Mouse (Mus musculus) gastrocnemius, postnatal 14 days (tissue): ENCODE measurements around the gene Senp1. TPM values are rescaled to one million over a fixed set of nuclear protein-coding genes. Genes with fewer than 3 reads are reported as not detected.

Experiments
- DNase-seq: peaks from one replicate; pipeline ENCODE4 v3.0.0; 2021; ENCODE audit warnings: mixed read lengths
- intact Hi-C: fragments of 180-260 bp; cut with DNase I; formaldehyde crosslinking; loops from one replicate; pipeline ENCODE4 v1.15.1; 2025; ENCODE audit warnings: low total_unique reads
- total RNA-seq, 2 experiments: library from RNA; stranded (reverse); gene quantifications; 2 replicates each; pipeline ENCODE4 v1.2.3; 2021

Gene Senp1
- total RNA-seq, 2 experiments from 2014 or later = 6.8 to 7.0 TPM

DNA sequence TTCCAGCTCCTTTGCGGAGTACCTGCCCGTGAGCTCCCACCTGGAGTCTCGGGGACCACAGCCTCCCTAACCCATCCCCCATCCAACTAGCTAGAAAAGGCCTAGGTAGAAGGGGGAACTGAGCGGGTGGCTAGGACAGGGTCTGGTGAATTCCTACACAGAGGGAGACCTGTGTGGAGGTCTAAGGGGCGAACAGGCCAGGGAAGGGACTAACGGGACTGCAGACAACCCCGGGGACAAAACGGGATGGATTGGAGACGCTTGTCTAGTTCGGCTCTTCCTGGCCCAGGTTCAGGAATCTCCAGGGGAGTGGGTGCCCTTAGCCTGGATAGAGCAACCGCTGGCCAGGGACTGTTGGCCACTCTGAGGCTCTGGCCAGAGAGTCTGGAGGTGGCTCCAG is 88.4 kb downstream of the Senp1 start:
- no peak for DNase-seq
- intact Hi-C loops = no loop called here

DNA sequence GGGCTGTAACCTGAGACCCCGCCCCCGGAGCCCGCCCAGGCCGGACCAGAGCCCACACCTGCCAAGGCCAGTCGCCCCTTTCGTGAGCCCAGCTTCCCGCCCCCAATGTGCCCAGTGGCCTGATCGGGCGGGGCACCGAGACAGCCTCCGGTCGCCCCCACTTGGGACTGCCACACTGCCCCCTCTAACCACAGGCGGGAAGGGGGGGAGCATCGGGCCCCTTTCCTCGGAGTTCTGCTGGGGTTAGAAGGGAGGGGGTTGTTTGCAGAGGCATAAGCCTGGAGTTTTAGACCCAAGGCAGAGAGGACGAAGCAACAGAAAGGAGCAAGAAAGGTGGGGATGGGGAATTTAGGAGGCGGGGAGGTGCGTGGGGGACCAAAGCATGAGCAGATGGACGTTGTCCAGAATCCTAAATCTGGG is 88.8 kb downstream of the Senp1 start:
- intact Hi-C loops = no loop called here
- no peak for DNase-seq

DNA sequence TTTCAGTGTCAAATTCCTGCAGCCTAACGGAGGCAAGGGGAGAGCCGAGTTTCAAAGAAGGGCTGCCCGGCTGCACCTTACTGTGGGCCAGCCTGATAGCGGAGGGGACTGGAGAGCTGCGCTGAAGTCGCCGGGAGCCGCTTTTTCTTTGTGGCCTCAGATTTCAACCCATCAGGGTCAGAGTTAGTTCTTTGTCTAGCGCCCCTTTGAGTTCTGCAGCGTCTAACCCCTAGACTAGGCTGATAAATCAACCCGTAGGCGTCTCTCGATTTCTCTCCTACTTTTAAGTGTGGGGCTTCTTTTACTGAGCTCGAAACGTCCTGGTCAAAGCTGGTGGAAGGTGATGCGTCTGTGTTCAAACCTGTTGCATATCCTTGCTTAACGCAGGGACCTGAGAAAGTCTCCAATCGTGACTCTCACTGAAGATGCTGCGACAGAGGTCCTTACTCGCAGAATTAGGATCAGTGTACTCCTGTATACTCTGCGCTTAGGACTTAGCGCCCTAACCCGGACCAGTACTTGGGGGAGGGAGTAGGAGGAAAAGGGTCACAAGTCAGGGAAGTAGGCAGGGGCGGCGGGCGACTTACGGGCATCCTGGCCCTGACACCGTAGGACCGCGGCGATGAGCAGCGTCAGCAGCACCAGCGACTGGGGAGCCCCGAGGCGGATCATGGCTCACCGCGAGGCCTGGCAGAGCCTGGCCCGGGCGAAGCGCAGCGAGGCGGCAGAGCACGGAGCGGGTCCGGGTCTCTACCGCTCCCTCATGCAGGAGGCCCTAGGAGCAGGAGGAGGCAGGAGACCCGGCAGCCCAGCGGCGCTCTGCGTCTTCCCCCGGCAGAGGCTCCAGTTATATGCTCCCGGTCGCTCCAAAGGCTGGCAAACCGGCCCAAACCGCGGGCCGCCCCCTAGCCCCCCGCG is 89.5 kb downstream of the Senp1 start, which contains the start of gene Col2a1:
TSS of gene Col2a1 (minus strand) at position 874 of the 918 bp plus-strand sequence.
- no peak for DNase-seq
- intact Hi-C loops = no loop called here

DNA sequence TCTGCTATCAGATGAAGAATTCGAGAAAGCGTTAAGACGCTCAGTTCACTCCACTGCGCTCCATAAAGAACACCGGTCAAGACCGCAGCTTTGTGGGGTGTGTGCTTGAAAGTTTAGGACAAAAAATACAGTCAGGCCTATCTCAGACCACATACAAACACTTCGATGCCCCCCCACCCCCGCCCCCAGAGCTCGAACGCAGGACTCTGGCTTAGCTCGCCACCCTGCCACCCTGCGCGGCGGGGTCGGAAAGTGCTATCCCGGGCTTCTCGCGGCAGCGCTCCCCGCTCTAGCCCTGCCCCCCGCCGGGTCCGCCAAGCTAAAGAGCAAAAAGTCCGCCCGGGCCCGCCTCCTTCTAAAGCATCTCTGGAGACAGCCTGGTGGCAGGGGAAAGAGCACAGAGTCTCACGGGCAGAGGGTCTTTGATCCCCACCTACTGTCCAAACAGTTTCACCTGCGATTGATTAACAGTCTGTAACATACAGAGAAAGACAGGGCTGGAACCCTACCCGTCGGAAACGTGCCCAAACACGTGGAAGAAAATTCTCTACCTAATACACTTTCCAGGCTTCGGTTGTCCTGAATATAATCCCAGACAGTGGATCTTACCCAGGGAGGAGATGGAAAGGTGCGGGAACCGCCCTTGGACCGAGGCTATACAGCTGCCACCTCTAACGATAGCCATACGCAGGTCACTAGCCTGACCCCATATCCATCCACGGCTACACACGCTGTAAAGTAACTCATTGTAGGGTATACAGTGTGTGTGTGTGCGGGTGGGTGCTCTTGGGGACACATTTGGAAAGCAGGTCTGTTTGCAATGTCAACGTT is 90.3 kb downstream of the Senp1 start:
- DNase-seq = peak; percentile 53
- intact Hi-C loops = no loop called here

DNA sequence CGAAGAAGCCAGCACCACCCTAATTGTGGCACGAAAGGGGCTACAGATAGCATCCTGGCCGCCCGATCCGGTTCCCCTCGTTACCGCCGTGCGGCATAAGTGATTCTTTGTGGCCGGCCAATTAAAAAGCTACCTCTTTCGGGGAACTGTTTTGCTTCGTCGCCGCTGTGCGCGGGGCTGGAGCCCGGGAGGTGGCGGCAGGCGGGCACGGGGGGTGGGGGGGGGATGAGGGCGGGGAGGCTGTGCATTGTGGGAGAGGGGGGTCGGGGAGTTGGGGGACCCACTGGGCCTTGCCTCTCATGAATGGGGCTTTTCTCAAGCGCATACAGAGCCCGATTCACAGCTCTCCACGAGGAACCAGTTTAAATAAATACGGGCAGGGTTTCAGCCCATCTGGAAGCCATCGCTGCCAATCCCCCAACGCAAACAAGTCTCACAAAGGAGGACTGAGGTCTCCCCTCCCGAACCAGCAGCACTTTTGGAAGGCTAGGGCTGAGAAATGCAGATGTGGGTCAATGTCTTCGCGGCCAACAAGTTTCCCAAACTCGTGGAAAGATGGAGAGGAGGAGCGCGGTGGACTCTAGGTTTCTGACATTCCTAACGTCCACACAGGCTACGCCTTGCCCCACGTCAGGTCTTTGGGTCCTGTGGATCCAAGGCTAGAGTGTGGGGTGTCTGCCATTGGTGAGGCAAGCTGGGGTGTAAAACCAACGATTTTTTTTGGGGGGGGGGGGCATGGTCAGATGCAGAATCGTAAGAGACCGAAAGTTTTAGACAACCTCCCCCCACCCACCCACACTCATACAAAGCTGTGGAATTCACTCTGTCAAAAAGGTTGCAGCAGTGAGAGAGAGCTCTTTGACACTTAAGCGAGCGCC is 91.2 kb downstream of the Senp1 start:
- intact Hi-C loops = no loop called here
- no peak for DNase-seq

DNA sequence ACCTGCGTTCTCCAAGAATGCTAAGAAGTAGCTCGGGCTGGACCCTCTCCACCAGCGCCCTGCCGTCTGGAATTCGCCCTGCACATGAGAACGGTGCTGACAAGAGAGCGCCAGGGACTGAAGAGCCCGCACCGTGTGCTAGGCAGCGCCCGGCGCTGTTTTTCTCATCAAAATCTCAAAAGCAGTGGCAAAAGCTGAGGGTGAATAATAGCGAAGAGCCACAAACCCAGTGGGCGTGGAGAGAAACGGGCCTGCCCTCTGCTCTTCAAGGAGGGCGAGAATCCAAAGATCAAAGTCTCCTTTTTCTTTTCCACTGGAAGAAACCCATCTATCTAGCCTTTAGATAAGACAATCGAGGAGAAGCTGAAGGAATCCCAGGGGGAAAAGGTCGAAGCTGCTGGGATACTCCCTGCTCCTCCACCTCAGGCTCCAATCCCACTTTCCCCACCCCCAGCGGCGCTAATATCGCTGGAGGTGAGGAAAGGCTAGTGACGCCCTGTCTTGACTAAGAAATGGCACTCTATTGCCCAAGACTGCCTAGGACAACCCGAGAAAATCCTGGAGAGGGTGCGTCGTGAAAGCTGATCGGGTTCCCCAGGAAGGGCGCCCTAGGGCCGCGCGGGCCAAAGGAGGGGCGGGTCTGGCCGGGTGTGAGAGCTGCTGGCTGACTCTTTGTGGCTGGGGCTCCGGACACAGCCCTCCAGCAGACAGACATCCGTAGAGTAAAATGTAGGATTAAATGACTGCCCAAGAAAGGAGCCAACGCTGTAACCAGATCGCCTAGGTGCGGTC is 92.0 kb downstream of the Senp1 start:
- peak; percentile 47 for DNase-seq
- intact Hi-C loops = no loop called here

DNA sequence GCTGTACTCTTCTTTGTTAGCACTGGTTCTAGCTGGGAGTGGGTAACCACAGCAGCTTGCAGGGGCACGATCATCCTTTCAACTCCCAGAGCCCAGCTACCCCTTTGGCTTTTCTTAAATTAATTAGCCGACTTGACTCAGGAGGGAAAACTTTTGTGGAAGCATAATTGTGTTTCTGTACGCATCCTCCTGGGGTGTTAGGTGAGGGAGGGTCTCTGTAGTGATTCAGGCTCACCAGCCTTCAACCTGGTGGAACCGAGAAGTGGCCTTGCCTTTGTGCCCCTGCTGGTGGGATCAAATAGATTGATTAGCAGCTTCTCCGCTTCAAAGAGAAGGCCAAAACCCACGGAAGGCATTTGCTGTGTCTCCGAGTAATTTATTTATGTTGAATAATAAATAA is 93.6 kb downstream of the Senp1 start:
- intact Hi-C loops = no loop called here
- no peak for DNase-seq

DNA sequence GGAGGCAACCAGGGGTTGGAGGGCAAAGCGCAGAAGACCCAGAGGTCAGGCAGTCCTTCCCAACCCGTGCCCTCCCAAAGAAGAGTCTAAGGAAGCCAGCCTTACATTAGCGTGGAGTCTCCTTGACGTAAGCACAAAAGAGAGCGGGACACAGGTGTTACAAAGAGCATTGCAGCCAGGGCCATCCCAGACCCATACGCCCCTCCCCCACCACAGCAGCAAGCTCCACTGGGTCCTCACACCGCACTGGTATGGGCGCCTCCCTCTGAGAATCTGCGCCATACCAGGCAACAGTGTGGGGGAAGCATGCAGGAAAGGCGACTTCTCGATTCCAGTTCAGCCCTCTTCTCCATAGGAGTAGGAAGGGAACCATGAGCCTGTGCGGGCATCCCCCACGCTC is 94.0 kb downstream of the Senp1 start:
- intact Hi-C loops = no loop called here
- no peak for DNase-seq

DNA sequence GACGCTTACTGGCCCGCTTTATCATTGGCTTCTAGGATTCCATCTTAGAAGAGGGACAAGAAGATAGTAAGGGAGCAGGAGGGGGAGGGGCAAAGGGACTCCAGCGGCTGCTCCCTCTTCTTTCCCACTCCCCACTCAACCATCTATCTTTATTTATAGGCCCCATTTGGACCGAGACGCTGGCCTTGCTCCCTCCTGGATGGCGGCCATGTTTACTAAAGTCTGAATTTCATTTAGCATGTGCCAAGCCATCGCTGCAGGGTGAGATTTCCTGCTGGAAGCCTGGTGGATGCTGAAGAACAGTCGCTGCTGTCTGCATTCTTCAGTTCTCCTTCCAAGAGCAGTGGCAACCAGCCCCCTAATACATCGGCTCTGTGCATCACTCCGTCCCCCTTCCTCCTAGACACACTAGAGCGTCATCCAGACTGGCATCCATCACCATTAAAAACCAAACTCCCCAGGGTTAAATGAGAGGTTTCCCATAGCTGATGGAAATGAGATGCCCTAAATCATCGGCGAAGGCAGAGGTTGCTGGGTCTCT is 96.8 kb downstream of the Senp1 start:
- no peak for DNase-seq
- intact Hi-C loops = no loop called here

DNA sequence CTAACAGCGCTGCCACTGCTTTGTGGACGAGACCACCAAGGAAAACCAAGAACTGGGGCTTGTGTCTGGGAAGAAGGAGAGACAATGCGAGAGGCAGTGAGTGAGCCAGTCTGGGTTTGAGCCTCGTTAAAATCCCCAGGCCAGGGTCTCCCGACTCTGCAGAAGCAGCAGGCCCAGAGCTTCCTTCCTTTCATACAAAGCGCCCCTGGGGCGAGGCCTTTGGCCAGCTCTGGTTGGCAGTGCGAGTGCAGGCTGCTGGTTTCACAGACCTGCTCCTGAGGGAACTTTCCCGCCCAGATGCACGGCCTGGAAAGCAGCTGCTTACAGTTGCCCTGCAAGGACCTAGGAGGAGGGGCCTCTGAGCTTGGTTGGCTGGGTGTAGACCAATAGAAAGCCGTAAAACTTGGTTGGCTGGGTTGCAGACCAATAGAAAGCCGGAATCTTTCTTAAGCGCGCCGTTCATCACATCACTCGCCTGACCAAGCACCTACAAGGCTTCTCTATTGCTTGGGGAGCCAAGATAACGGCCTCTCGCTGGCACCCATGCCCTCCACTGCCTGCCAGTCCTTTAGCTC is 100.7 kb downstream of the Senp1 start:
- DNase-seq = peak; percentile 82
- intact Hi-C loops = no loop called here

DNA sequence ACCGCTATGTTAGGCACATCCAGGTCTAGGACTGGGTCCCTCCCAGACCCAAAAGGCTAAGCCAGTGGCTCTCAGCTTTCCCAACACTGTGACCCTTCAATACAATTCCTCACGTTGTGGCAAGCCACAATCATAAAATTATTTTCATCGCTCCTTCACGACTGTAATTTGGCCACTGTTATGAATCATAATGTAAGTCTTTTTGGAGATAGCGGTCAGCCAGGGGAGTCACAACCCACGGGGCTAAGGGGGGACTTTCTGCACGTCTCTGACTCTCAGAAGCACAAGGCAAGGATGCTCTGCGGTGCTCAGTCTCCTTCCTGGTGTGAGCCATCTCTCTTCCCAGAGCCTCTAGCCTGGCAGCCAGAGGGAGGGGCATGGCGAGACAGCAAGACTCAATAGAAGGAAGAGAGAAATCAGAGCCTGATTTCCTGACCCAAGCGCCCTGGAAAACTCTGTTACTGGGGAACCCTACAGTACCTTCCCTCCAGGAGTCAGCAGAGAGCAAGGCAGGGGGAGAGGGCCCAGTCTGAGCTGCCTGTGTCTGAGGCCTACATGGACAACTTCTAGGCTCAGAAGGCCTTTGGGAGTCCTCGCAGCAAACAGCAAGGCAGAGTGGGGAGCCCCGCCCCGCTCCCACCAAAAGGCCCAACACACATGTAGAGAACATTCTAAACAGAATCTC is 101.4 kb downstream of the Senp1 start:
- no peak for DNase-seq
- intact Hi-C loops = no loop called here

DNA sequence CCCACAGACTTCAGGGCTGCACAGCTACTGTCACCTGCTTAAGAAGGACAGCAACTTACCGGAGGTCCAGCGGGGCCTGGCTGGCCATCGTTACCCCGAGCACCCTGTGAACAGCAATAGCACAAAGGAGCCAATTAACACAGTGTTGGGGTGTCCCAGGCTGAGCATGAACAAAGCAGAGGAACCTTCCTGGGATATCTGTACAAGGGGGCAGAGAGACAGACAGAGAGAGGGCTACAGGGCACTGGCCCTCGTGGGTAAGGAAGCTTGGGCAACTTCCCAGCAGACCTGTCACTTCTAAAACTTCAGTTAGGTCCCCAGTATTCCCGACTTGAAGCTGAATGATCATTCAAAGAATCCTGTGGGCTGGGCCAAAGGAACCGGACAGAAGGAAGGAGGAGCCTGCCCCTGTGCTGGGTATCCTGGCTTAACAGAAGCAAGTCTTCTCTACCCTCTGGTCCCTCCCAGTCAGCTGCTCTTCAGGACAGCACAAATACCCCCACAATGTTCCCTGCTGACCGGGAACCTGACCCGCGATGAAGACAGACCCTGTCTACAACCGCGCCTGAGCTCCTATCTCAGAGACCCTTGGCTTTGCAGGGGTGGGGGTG is 102.2 kb downstream of the Senp1 start:
- DNase-seq = no peak
- intact Hi-C loops = no loop called here

DNA sequence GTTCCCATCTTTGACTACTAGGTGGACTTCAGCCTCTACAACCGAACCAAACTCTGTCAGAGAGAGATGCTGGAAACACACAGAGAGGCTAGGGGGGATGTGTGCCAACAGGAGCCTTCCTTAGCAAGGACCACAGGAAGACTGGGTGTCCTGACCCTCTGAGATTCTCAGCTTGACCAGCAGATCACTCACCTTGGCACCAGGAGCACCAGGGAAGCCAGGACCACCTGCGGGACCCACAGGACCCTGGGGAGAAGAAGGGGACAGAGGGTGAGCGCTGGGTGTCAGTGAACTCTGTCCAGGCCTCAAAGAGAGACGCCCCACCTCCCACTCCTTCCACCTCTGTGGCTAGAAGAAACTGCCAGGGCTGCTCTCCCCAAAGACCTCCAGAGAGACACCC is 102.8 kb downstream of the Senp1 start:
- intact Hi-C loops = no loop called here
- no peak for DNase-seq

DNA sequence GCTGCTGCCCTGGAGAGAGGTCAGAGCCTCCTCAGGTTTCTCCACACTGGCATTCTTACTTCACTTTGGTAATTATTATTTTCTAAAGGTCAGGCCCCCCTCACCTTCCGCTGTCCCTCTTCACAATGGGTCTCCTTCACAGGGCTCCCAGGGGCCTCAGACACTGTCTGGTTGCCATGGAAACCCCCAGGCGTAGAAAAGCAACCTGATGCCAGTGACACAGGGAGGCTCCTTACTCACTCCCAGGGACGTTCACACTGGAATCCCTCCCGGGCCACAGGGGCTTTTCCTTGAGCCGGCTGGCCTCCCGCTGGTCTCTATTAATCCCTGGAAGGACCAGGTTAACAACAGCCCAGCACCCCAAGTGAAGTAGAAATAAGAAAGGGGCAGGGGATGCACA is 103.4 kb downstream of the Senp1 start:
- intact Hi-C loops = no loop called here

DNA sequence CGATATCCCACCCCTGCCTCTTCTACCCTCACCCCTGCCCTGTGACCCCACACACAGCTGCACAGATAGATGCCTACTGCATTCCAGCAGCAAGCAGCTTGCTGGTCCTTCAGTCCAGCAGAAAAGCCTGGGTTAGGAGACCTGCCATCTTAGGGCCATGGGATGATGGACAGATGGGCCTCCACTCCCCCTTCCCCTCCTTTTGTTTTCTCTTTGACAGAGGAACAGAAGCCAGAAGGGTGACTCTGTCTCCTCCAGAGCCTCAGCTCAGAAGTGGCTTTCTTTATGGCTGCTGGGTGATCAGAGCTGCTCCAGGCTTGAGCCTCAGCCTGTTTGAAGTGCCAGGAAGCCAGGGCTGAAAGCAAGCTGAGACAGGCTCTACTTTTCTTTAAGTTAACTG is 104.0 kb downstream of the Senp1 start:
- DNase-seq = no peak
- intact Hi-C loops = no loop called here

More for the DNA sequence above, 103.4 kb downstream of the Senp1 start:
- DNase-seq = no peak
